23 mouse cellular contexts compared by ENCODE assay signal in the genomic region with DNA sequence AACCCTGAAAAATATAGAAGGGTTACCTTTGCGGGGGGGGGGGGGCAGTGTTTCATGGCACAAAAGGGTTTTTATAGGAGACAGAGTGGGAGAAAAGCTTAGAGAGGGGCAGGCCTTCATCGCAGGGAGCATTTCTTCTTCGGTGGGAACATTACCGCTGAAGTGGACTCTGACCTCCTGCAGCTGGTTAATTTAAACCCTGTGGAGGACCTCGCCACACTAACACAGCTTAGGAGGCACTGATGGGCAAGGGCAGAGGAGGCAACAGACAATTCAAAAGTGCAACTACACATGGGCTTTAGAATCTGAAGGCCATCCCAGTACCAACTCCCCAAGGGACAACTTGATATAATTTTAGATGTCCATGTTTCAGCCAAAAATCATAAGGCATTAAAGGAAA. TPM values are rescaled to one million over a fixed set of nuclear protein-coding genes. Genes with fewer than 3 reads are reported as not detected.
DNase-seq lines count a peak whose midpoint lies in the region; ATAC-seq lines count a peak whose summit lies in the region.
"Had no signal": no experiment of that assay in that cellular context is flagged by ENCODE, and none has a peak within 500 bp of the region (broad histone marks: within the 10 kb centered on the region; RNA-seq: fewer than 3 reads in every experiment).

No protein-coding gene starts in this region.

- no peaks in the 10 kb centered on the region for H3K36me3 ChIP-seq in heart, embryonic 10.5 days
- H3K36me3 ChIP-seq in intestine, embryonic 16.5 days (ENCODE audit: control insufficient read depth, insufficient read depth, low read length): no peaks in the 10 kb centered on the region
- H3K36me3 ChIP-seq: G1E; hindbrain, embryonic 12.5 days; liver, embryonic 13.5 days; midbrain, embryonic 13.5 days had no signal

- H3K4me1 ChIP-seq in heart, embryonic 10.5 days: no peaks in the 10 kb centered on the region
- H3K4me1 ChIP-seq in intestine, embryonic 16.5 days (ENCODE audit: control insufficient read depth, insufficient read depth, low read length): no peaks in the 10 kb centered on the region
- H3K4me1 ChIP-seq: hindbrain, embryonic 12.5 days; liver, embryonic 13.5 days; midbrain, embryonic 13.5 days had no signal

- H3K4me3 ChIP-seq in heart, embryonic 10.5 days: no peak overlapping the region
- H3K4me3 ChIP-seq in intestine, embryonic 16.5 days (ENCODE audit: low read length): no peak overlapping the region
- H3K4me3 ChIP-seq: heart, adult 2 months; hindbrain, embryonic 12.5 days; liver, embryonic 13.5 days; midbrain, embryonic 13.5 days had no signal

- ATAC-seq in intestine, embryonic 16.5 days: peak; percentile 77
- no peak for ATAC-seq in erythroid progenitor cell, adult 5-6 weeks (replicated peaks; ENCODE audit: low FRiP score, poor library complexity, severe bottlenecking)
- ATAC-seq: forebrain, embryonic 14.5 days; hindbrain, postnatal 0 days; midbrain, embryonic 13.5 days had no signal

- intact Hi-C loops in heart, postnatal 36 days (cut with DNase I): no loop called here

- no peaks in the 10 kb centered on the region for H3K27me3 ChIP-seq in heart, embryonic 10.5 days (ENCODE audit: insufficient read depth, poor library complexity, severe bottlenecking)
- no peaks in the 10 kb centered on the region for H3K27me3 ChIP-seq in intestine, embryonic 16.5 days (replicated peaks; ENCODE audit: control insufficient read depth, insufficient read depth, low read length)
- H3K27me3 ChIP-seq: hindbrain, embryonic 12.5 days; liver, embryonic 13.5 days; midbrain, embryonic 13.5 days had no signal

- H3K9ac ChIP-seq in intestine, embryonic 16.5 days (ENCODE audit: low read depth, low read length): no peak overlapping the region
- H3K9ac ChIP-seq: hindbrain, embryonic 12.5 days; liver, embryonic 13.5 days; midbrain, embryonic 13.5 days had no signal

- DNase-seq in heart, embryonic 10.5 days (ENCODE audit: low spot score): peak; percentile 56
- no peak for DNase-seq in heart, postnatal 36 days
- peak; percentile 80 for DNase-seq in kidney, adult 9 months
- DNase-seq in kidney, postnatal 14 days: peak; percentile 60
- DNase-seq in right cerebral cortex, adult 18-20 months: no peak
- no peak for DNase-seq in ovary, postnatal 36 days (ENCODE audit: low spot score)
- DNase-seq: adrenal gland, adult 8-10 months; cerebellum, adult 2 months; cerebellum, postnatal 14 days; gastrocnemius, postnatal 25 days; heart, adult 2 months; heart, postnatal 14 days; liver, embryonic 13.5 days; lung, adult 2 months; lung, postnatal 10 days had no signal

- no peak overlapping the region for H3K27ac ChIP-seq in heart, embryonic 10.5 days
- H3K27ac ChIP-seq in intestine, embryonic 16.5 days (ENCODE audit: low read length): no peak overlapping the region
- H3K27ac ChIP-seq: heart, adult 2 months; hindbrain, embryonic 12.5 days; hindbrain, postnatal 0 days; liver, embryonic 13.5 days; macrophage; midbrain, embryonic 13.5 days had no signal

- 0 out of 2 replicates have a peak overlapping the region, but pooled peaks have one; percentile 16 for H3K4me2 ChIP-seq in intestine, embryonic 16.5 days (ENCODE audit: low read depth, low read length)
- H3K4me2 ChIP-seq: hindbrain, embryonic 12.5 days; liver, embryonic 13.5 days; midbrain, embryonic 13.5 days had no signal

- WGBS in heart, embryonic 10.5 days: 73% methylated on average over 5 of the region's 5 CpGs
- WGBS in intestine, embryonic 16.5 days: 50% methylated on average over 5 of the region's 5 CpGs

- H3K9me3 ChIP-seq in heart, embryonic 10.5 days: no peaks in the 10 kb centered on the region
- H3K9me3 ChIP-seq in intestine, embryonic 16.5 days (ENCODE audit: control insufficient read depth, low read length): no peaks in the 10 kb centered on the region
- H3K9me3 ChIP-seq: G1E; liver, embryonic 13.5 days; midbrain, embryonic 13.5 days had no signal

RNA-seq across cellular contexts. Expression of gene Znrf2, which starts 20.7 kb away (rescaled TPM):
- polyA plus RNA-seq in heart, embryonic 10.5 days (2016; fragmentation: Nextera tagmentation; extraction: Ambion mirVana): 2.1 and 2.9 TPM in 2 replicates
- 10 to 100 TPM; 16.1 to 18.1 TPM for total RNA-seq in heart, postnatal 36 days (2021)
- 5.0 and 5.5 TPM in 2 replicates for polyA plus RNA-seq in intestine, embryonic 16.5 days (2015; fragmentation: Nextera tagmentation; extraction: Ambion mirVana)
- total RNA-seq in erythroid progenitor cell, adult 5-6 weeks (2015; ENCODE audit: low replicate concordance): 12.6 and 15.9 TPM in 2 replicates
- 5.9 and 9.5 TPM in 2 replicates for total RNA-seq in erythroid progenitor cell, adult 5-6 weeks (2017; ENCODE audit: low replicate concordance)

Comparison
In these comparisons a context has a peak if more than half of its experiments do, and no peak if none do; other contexts are left out.
1. DNase-seq: peak in heart, embryonic 10.5 days (single experiment), kidney, adult 9 months (single experiment) and kidney, postnatal 14 days (single experiment); none in heart, postnatal 36 days (0 of 2), right cerebral cortex, adult 18-20 months (single experiment) and ovary, postnatal 36 days (single experiment).